Mouse (Mus musculus): ENCODE data around the gene Secisbp2l. TPM values are rescaled to one million over a fixed set of nuclear protein-coding genes. Genes with fewer than 3 reads are reported as not detected.

Secisbp2l gene
- polyA plus RNA-seq, 1 experiment from 2014 or later: 16.1 TPM

GRCm38 (mm10) chr2:125778380-125778779, 4.3 kb downstream of the Secisbp2l start:
- Histone ChIP-seq H3K4me3 (replicated peaks; ENCODE audit: low read length) (no peak overlapping the region), H3K9me3 (replicated peaks; ENCODE audit: control insufficient read depth, low read length) (no peaks in the 10 kb centered on the region), H3K27me3 (ENCODE audit: control insufficient read depth, insufficient read depth, low read length) (no peaks in the 10 kb centered on the region), H3K4me2 (ENCODE audit: low read depth, low read length) (no peak overlapping the region), H3K4me1 (ENCODE audit: control insufficient read depth, insufficient read depth, low read length) (peaks cover 8% of the 10 kb centered on the region), H3K9ac (ENCODE audit: low read length) (no peak overlapping the region), H3K27ac (ENCODE audit: low read length) (no peak overlapping the region), H3K36me3 (ENCODE audit: control insufficient read depth, insufficient read depth, low read length) (0 out of 2 replicates have a peak, but pooled peaks cover 4% of the 10 kb centered on the region)
- no peak for ATAC-seq (ENCODE audit: insufficient read depth, low FRiP score)
- WGBS: 91% methylated on average over 12 of the region's 12 CpGs

GRCm38 (mm10) chr2:125777018-125777417, 5.7 kb downstream of the Secisbp2l start:
- Histone ChIP-seq H3K27me3 (ENCODE audit: control insufficient read depth, insufficient read depth, low read length) (no peaks in the 10 kb centered on the region), H3K36me3 (ENCODE audit: control insufficient read depth, insufficient read depth, low read length) (0 out of 2 replicates have a peak, but pooled peaks cover 7% of the 10 kb centered on the region)
- 91% methylated on average over 3 of the region's 3 CpGs for WGBS

GRCm38 (mm10) chr2:125775661-125776060, 7.0 kb downstream of the Secisbp2l start:
- no peak for ATAC-seq (ENCODE audit: insufficient read depth, low FRiP score)
- Histone ChIP-seq H3K9me3 (replicated peaks; ENCODE audit: control insufficient read depth, low read length) (no peaks in the 10 kb centered on the region), H3K36me3 (ENCODE audit: control insufficient read depth, insufficient read depth, low read length) (0 out of 2 replicates have a peak, but pooled peaks cover 7% of the 10 kb centered on the region), H3K27ac (ENCODE audit: low read length) (no peak overlapping the region), H3K4me3 (replicated peaks; ENCODE audit: low read length) (no peak overlapping the region), H3K9ac (ENCODE audit: low read length) (no peak overlapping the region), H3K4me2 (ENCODE audit: low read depth, low read length) (no peak overlapping the region), H3K27me3 (ENCODE audit: control insufficient read depth, insufficient read depth, low read length) (no peaks in the 10 kb centered on the region), H3K4me1 (ENCODE audit: control insufficient read depth, insufficient read depth, low read length) (peaks cover 4% of the 10 kb centered on the region)
- 90% methylated on average over 7 of the region's 7 CpGs for WGBS

More at GRCm38 (mm10) chr2:125777018-125777417, 5.7 kb downstream of the Secisbp2l start:
- H3K4me2 ChIP-seq (ENCODE audit: low read depth, low read length): no peak overlapping the region
- no peaks in the 10 kb centered on the region for H3K9me3 ChIP-seq (replicated peaks; ENCODE audit: control insufficient read depth, low read length)
- H3K27ac ChIP-seq (ENCODE audit: low read length): no peak overlapping the region
- H3K4me3 ChIP-seq (replicated peaks; ENCODE audit: low read length): no peak overlapping the region
- ATAC-seq (ENCODE audit: insufficient read depth, low FRiP score): no peak
- no peak overlapping the region for H3K9ac ChIP-seq (ENCODE audit: low read length)
- H3K4me1 ChIP-seq (ENCODE audit: control insufficient read depth, insufficient read depth, low read length): peaks cover 8% of the 10 kb centered on the region

GRCm38 (mm10) chr2:125774846-125775245, 7.8 kb downstream of the Secisbp2l start:
- H3K4me2 ChIP-seq (ENCODE audit: low read depth, low read length): no peak overlapping the region
- H3K4me3 ChIP-seq (replicated peaks; ENCODE audit: low read length): no peak overlapping the region
- H3K27ac ChIP-seq (ENCODE audit: low read length): no peak overlapping the region
- WGBS: 85% methylated on average over 4 of the region's 4 CpGs
- no peak overlapping the region for H3K9ac ChIP-seq (ENCODE audit: low read length)
- ATAC-seq (ENCODE audit: insufficient read depth, low FRiP score): no peak
- H3K36me3 ChIP-seq (ENCODE audit: control insufficient read depth, insufficient read depth, low read length): 0 out of 2 replicates have a peak, but pooled peaks cover 7% of the 10 kb centered on the region
- H3K27me3 ChIP-seq (ENCODE audit: control insufficient read depth, insufficient read depth, low read length): no peaks in the 10 kb centered on the region
- H3K9me3 ChIP-seq (replicated peaks; ENCODE audit: control insufficient read depth, low read length): no peaks in the 10 kb centered on the region
- no peaks in the 10 kb centered on the region for H3K4me1 ChIP-seq (ENCODE audit: control insufficient read depth, insufficient read depth, low read length)

GRCm38 (mm10) chr2:125765029-125765428, 17.6 kb downstream of the Secisbp2l start:
- no peak overlapping the region for H3K27ac ChIP-seq (ENCODE audit: low read length)
- 83% methylated on average over 3 of the region's 3 CpGs for WGBS

GRCm38 (mm10) chr2:125764531-125764930, 18.1 kb downstream of the Secisbp2l start:
- Histone ChIP-seq H3K9me3 (replicated peaks; ENCODE audit: control insufficient read depth, low read length) (no peaks in the 10 kb centered on the region), H3K4me3 (replicated peaks; ENCODE audit: low read length) (no peak overlapping the region), H3K9ac (ENCODE audit: low read length) (no peak overlapping the region), H3K4me1 (ENCODE audit: control insufficient read depth, insufficient read depth, low read length) (no peaks in the 10 kb centered on the region), H3K27me3 (ENCODE audit: control insufficient read depth, insufficient read depth, low read length) (no peaks in the 10 kb centered on the region), H3K4me2 (ENCODE audit: low read depth, low read length) (no peak overlapping the region), H3K27ac (ENCODE audit: low read length) (no peak overlapping the region), H3K36me3 (ENCODE audit: control insufficient read depth, insufficient read depth, low read length) (peaks cover 24% of the 10 kb centered on the region)
- 84% methylated on average over 5 of the region's 5 CpGs for WGBS
- ATAC-seq (ENCODE audit: insufficient read depth, low FRiP score): no peak

More at GRCm38 (mm10) chr2:125765029-125765428, 17.6 kb downstream of the Secisbp2l start:
- Histone ChIP-seq H3K4me3 (replicated peaks; ENCODE audit: low read length) (no peak overlapping the region), H3K36me3 (ENCODE audit: control insufficient read depth, insufficient read depth, low read length) (peaks cover 22% of the 10 kb centered on the region), H3K9ac (ENCODE audit: low read length) (no peak overlapping the region), H3K4me1 (ENCODE audit: control insufficient read depth, insufficient read depth, low read length) (no peaks in the 10 kb centered on the region), H3K27me3 (ENCODE audit: control insufficient read depth, insufficient read depth, low read length) (no peaks in the 10 kb centered on the region), H3K9me3 (replicated peaks; ENCODE audit: control insufficient read depth, low read length) (no peaks in the 10 kb centered on the region), H3K4me2 (ENCODE audit: low read depth, low read length) (no peak overlapping the region)
- no peak for ATAC-seq (ENCODE audit: insufficient read depth, low FRiP score)

GRCm38 (mm10) chr2:125749330-125749729, 33.3 kb downstream of the Secisbp2l start:
- Histone ChIP-seq H3K4me3 (replicated peaks; ENCODE audit: low read length) (no peak overlapping the region), H3K9me3 (replicated peaks; ENCODE audit: control insufficient read depth, low read length) (no peaks in the 10 kb centered on the region), H3K27ac (ENCODE audit: low read length) (no peak overlapping the region), H3K27me3 (ENCODE audit: control insufficient read depth, insufficient read depth, low read length) (no peaks in the 10 kb centered on the region), H3K9ac (ENCODE audit: low read length) (no peak overlapping the region), H3K4me1 (ENCODE audit: control insufficient read depth, insufficient read depth, low read length) (no peaks in the 10 kb centered on the region), H3K36me3 (ENCODE audit: control insufficient read depth, insufficient read depth, low read length) (peaks cover 17% of the 10 kb centered on the region; the same call in 1 of the 2 replicates), H3K4me2 (ENCODE audit: low read depth, low read length) (no peak overlapping the region)
- WGBS: 92% methylated on average over 2 of the region's 2 CpGs
- no peak for ATAC-seq (ENCODE audit: insufficient read depth, low FRiP score)

- Histone ChIP-seq H3K9me3 (replicated peaks; ENCODE audit: control insufficient read depth, low read length) (no peaks in the 10 kb centered on the region), H3K9ac (ENCODE audit: low read length) (no peak overlapping the region), H3K36me3 (ENCODE audit: control insufficient read depth, insufficient read depth, low read length) (peaks cover 6% of the 10 kb centered on the region), H3K4me2 (ENCODE audit: low read depth, low read length) (no peak overlapping the region), H3K4me1 (ENCODE audit: control insufficient read depth, insufficient read depth, low read length) (no peaks in the 10 kb centered on the region), H3K27ac (ENCODE audit: low read length) (no peak overlapping the region), H3K27me3 (ENCODE audit: control insufficient read depth, insufficient read depth, low read length) (no peaks in the 10 kb centered on the region), H3K4me3 (replicated peaks; ENCODE audit: low read length) (no peak overlapping the region)
- 74% methylated on average over 6 of the region's 6 CpGs for WGBS
- ATAC-seq (ENCODE audit: insufficient read depth, low FRiP score): no peak
These were observed 43.3 kb downstream of the Secisbp2l start for GRCm38 (mm10) chr2:125739338-125739737.

- Histone ChIP-seq H3K9me3 (replicated peaks; ENCODE audit: control insufficient read depth, low read length) (no peaks in the 10 kb centered on the region), H3K9ac (ENCODE audit: low read length) (no peak overlapping the region), H3K27ac (ENCODE audit: low read length) (no peak overlapping the region), H3K4me1 (ENCODE audit: control insufficient read depth, insufficient read depth, low read length) (no peaks in the 10 kb centered on the region), H3K36me3 (ENCODE audit: control insufficient read depth, insufficient read depth, low read length) (peaks cover 6% of the 10 kb centered on the region), H3K4me3 (replicated peaks; ENCODE audit: low read length) (no peak overlapping the region), H3K27me3 (ENCODE audit: control insufficient read depth, insufficient read depth, low read length) (no peaks in the 10 kb centered on the region), H3K4me2 (ENCODE audit: low read depth, low read length) (no peak overlapping the region)
- 76% methylated on average over 5 of the region's 5 CpGs for WGBS
- no peak for ATAC-seq (ENCODE audit: insufficient read depth, low FRiP score)
These were observed 44.0 kb downstream of the Secisbp2l start for GRCm38 (mm10) chr2:125738718-125739117.

GRCm38 (mm10) chr2:125736025-125736343, 46.7 kb downstream of the Secisbp2l start:
- H3K27me3 ChIP-seq (ENCODE audit: control insufficient read depth, insufficient read depth, low read length): no peaks in the 10 kb centered on the region
- no peak for ATAC-seq (ENCODE audit: insufficient read depth, low FRiP score)
- 0 out of 2 replicates have a peak, but pooled peaks cover 4% of the 10 kb centered on the region for H3K4me1 ChIP-seq (ENCODE audit: control insufficient read depth, insufficient read depth, low read length)
- H3K4me2 ChIP-seq (ENCODE audit: low read depth, low read length): no peak overlapping the region
- no peaks in the 10 kb centered on the region for H3K9me3 ChIP-seq (replicated peaks; ENCODE audit: control insufficient read depth, low read length)
- no peak overlapping the region for H3K27ac ChIP-seq (ENCODE audit: low read length)
- no peak overlapping the region for H3K9ac ChIP-seq (ENCODE audit: low read length)
- H3K36me3 ChIP-seq (ENCODE audit: control insufficient read depth, insufficient read depth, low read length): no peaks in the 10 kb centered on the region; the same call in 1 of the 2 replicates
- H3K4me3 ChIP-seq (replicated peaks; ENCODE audit: low read length): no peak overlapping the region

Data from stomach, embryonic 16.5 days (tissue).